Mouse (Mus musculus): Measurements from ENCODE around the gene Snx9.

Gene Snx9

DNA sequence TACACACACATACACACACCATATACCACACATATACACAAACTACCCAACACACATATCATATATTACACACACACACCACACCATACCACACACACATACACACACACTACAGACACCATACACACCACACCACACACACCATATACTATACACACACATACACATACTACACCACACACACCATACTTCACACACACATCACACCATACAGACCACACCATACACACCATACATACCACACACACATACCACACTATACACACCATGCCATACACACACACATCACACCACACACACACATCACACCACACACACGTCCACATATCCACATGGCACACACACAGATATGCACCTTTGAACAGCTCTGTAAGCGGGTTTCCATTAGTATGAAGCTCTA lies 34.3 kb upstream of the Snx9 start:
- no peak for DNase-seq (ENCODE audit: low spot score in 2 of 2)

DNA sequence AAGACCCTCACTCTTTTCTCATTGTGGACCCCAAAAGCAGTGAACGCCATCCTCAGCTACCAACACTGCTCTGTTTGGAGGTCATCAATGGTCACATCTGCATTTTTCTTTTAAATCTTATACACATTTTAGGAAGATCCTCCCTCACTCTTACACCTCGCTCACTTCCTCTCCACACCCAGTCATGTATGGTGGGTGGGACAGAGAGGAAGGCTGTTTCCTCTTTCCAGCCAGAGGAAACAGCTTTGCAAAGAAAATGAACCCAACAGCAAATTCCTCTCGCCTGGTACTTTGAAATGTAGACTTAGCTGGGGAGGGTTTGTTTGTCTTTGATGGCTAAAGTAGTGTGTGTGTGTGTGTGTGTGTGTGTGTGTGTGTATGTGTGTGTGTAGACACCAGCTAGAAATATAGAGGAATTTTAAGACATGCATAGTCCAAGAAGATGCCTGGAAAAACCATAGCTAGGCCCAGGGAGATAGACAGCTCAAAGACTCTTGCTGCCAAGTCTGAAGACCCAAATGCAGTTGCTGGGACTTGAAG lies 33.2 kb upstream of the Snx9 start:
- no peak for DNase-seq (ENCODE audit: low spot score in 2 of 2)

DNA sequence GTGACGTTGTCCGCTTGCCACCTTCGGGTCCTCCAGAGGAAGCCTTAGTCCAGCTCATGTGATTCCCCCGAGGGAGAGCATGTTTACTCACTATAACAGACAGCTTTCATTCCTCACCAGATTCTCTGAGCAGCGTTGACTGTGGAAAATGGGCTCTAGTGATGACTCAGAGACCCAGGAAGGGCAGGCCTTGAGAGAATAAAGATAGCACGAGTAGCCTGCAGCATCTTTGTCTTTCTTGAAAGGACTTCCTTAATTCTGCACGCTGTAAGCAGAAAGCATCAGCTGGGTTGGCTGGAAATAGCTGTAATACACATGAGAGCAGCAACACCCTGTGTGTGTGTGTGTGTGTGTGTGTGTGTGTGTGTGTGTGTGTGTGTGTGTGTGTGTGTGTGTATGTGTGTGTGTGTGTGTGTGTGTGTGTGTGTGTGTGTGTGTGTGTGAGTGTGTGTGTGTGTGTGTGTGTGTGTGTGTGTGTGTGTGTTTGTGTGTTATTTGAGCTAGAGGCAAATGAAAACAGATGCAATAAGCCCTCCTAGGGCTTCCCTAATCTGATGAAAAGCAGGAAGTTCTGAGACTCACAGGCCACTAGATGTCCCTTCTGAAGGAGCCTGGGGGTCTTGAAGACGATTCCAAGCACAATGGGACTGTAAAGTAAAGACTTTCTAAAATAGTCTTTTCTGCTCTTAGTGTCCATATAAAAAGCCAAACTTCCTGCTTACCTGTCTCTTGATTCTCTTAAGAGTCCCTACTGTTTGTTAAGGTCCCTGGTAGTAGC lies 27.1 kb upstream of the Snx9 start:
- no peak for DNase-seq (ENCODE audit: low spot score in 2 of 2)

DNA sequence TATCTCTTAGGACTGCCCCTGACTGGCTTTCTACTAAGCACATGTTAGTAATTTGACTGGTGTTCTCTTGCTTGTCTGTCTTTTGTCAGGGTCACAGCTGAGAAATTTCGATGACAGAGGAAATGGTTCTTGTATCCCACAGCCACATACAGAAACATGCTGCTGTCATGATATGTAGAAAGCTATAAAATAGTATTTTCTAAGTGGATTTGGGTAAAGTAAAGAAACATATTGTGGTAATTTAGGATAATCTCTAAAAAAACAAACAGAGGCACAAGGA lies 26.5 kb upstream of the Snx9 start:
- no peak for DNase-seq (ENCODE audit: low spot score in 2 of 2)

DNA sequence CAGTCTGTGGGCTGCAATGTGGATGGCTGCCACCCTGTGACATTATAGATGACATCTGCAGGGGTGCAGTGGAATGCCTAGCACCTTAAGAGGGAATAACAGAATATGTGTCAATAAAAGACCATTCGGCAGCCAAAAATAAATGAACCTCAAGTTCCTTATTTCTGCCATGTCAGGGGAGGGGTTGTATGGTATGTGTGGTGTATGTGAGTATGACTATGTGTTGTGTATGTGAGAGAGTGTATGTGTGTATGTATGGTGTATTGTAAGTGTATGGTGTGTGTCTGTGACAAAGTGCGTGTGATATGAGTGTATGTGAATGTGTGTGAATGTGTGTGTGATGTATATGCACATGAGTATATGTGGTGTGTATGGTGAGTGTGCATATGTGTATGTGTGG lies 23.3 kb upstream of the Snx9 start:
- DNase-seq (ENCODE audit: low spot score in 2 of 2), result no peak

DNA sequence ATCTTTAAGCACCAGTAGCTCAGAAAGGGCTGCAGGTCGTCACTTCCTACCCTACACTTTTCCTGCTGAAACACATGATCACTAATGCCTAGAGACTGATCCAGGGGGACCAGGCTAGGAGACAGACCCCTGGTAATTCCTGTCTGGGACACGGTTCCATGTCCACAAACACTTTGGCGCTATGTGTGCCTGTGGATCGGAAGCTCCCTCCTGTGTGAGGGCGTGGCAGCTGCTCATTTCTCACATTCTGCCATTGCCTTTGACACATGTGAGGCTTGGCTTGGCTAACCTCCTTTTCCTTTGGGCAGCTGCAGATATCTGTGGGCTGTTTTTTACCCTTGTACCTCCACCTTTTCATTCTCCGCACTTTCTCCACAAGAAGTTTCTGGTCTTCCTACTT lies 22.0 kb upstream of the Snx9 start:
- no peak for DNase-seq (ENCODE audit: low spot score in 2 of 2)

DNA sequence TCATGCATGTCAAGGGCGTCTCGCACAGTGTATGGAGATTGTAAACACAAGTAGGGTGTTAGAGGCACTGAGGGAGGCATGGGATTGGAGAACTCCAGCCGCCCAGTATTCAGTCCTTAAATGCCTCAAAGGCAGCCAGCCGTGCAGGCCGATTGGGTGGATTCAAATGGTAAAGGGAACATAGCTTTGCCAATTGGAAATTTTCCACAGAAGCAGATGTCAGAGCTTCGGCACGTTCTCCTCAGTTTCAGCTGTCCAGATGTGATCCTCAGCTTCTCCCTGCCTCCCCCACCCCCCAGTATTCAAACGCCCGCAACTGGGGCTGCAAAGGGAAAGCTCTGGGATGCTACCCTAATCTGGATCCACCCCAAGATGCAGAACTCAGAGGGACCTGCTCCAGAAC lies 21.3 kb upstream of the Snx9 start:
- DNase-seq (ENCODE audit: low spot score in 2 of 2), result no peak

DNA sequence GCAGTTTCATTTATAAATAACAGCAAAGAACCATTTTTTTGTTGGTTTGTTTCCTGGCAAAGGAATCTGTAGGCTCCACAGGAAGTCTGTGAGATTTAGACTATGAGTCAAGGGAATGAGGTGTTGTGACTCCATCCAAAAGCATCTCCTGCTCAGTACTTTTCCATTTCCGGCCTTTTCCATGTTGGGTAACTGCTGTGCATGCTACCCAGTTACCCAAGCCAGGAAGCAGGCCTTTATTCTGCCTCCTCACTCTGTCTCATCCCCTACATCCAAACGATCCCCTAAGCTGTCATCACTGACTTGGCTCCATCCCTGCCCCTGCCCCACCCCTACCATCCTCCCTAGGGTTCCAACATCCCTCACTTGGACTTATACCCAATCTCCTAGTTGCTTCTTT lies 18.6 kb upstream of the Snx9 start:
- DNase-seq (ENCODE audit: low spot score in 2 of 2), result no peak

DNA sequence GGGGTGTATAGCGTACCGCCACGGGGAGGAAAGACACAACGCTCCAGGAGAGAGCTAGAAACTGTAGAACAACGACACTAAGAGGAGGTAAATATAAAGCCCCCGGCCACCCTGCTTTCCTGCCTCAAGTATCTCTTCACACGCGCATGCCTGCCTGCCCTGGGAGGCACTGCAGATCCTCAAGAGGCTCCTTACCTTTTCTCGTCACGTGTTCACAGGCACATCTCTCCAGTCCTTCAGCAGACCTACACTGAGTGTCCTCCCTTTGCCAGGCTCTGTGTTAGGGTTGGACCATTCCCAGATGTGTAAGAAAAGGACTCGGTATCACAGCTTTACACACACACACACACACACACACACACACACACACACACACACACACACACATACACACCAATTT lies 18.1 kb upstream of the Snx9 start:
- DNase-seq (ENCODE audit: low spot score in 2 of 2), result no peak

DNA sequence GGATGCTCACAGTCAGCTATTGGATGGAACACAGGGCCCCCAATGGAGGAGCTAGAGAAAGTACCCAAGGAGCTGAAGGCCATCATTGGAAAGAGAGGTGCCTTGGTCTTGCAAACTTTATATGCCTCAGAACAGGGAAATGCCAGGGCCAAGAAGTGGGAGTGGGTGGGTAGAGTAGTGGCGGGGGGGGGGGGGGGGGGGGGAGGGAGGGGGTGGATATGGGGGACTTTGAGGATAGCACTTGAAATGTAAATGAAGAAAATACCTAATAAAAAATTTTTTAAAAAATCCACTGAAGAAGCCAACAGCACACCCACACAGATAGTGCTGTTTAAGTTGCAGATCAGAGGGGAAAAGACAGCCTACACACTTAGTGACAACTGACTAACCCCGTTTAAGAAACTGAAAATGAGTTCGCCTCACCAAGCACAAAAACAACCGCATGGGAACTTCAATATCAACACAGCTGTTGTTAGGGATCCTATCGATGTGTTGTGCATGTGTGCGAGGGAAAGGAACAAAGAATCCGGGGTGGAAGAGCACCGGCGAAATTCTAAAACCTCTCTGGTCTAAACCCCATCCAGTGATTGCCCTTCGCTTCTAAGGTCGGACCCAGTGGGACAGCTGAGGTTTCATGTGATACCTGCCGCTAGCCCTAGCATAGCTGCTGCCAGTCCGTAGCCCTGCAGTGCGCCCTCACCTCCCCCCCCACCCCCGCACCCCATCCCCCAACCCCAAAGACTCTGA lies 13.1 kb upstream of the Snx9 start:
- DNase-seq (ENCODE audit: low spot score in 2 of 2), result no peak

DNA sequence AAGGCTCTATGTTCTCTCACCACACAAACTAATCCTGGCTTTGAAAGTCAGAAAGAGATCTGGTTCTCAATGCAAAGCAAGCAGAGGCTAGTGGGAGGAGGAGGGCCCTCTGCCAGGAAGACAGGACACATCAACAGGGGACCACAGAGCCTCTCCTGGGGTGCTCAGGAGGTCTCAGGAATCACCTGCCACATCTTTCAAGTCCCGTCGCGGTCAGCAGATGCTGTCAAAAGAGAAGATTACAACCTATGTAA lies 12.6 kb upstream of the Snx9 start:
- DNase-seq (ENCODE audit: low spot score in 2 of 2), result no peak

DNA sequence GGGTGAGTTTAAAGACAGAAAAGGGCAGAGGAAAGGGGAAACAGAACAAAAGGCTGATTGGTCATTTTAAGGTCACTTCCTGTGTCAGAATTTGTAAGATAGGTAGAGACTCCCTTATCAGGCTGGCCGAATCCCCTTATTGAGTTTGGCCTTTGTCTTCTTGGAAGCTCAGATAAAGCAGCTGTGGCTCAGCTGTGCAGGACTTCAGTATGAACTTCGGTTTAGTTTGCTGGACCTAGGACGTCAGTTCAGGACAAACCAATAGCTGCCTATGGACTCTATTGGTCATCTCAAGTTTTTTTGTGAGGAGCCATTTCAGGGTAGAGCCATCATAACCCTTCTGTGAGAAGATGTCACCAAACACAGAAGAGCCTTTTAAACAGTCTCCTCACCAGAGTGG lies 12.2 kb upstream of the Snx9 start:
- DNase-seq (ENCODE audit: low spot score in 2 of 2), result no peak

DNA sequence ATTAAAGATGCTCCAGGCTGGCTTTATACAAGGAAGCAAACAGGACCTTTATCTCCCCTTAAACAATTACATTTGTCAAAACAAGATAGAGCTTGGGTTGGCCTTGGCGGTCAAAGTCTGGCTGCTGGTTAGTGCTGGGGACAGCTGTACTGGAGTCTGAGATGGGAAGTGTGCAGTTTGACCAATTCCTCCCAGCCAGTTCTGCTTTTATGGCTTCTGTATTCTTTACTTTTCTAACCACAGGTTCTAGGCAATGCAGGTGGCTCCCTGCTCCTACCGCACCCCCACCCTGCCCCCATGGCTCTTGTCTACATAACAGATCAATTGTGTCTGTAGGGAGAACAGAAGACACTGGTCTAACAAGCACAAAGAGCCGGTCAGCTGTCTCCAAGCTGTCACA lies 11.2 kb upstream of the Snx9 start:
- peak; percentile 25 to 29 for DNase-seq (ENCODE audit: low spot score in 2 of 2)

DNA sequence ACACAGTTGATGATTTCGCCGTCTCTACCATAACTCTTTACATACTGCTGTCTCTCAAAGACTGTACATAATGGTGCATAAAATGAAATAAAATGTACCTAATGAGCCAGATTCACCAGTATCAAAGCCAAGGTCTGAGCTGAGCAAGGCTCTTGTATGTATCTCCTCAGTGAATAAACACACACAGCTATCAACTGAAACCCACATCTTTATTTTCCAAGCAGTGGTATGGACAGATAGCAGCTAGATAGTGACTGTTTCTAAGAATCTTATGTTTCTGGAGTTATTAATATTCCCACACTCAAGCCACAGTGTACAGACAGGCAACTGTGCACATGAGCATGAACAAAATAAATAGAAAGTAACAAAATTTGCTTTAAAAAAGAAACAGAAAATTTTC lies 10.7 kb upstream of the Snx9 start:
- DNase-seq (ENCODE audit: low spot score in 2 of 2), result no peak

DNA sequence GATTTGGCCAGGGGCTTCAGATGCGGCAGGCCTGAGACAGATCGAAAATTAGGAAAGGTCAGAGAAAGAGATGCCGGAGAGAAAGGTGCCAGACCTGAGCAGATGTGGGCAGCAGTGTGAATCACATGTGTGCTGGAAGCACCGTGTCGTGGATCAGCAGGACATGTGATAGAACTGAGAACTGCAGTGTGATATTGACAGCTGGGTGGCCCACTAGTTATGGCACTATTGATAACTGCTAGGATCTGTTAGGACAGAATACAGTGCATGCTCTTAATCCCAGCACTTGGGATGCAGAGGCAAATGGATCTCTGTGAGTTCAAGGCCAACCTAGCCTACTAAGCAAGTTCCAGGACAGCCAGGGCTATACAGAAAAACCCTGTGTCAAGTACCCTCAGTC lies 10.3 kb upstream of the Snx9 start:
- DNase-seq (ENCODE audit: low spot score in 2 of 2), result no peak

DNA sequence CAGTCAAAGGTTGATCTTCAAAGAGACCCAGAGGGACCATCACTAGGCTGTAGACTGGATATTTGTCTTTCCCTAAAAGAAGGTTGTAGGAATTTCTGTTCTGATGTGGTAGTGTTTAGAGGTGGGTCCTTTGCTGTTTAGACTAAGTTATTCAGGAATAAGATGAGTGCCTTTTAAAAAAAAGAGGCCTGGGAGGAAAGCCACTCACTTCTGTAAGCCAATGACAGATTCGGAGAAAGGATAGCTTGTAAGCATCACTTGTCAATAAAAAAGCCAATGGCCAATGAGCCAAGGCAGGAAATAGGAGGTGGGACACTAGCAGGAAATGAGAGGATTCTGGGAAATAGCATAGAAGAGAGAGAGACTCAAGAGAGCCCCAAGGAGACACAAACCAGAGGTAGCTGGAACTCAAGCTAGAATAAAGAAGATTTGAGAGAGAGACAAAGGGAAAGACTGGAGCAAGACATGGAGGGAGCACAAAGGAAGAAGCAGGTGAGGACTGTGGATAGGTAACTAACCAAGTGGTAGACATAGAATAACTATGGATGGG lies 9.8 kb upstream of the Snx9 start:
- DNase-seq (ENCODE audit: low spot score in 2 of 2), result no peak

DNA sequence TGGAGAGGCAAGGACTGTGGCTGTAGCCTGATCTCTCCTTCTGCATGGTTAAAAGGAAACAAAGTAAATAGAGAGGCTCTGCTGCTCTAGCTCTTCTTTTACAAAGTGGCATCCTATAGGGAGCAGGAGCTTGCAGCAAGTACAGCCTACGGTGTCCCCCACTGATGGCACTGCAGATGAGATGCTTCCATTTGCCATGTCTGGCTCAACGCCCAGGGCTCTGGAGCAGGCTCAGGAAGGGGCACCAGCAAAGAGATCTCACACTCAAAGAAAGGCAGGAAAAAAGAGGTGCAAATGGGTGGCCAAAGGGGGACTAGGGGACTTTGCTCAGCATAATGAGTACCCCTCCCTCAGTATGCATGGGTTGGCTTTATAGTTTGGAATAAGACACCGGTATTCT lies 7.0 kb upstream of the Snx9 start:
- DNase-seq (ENCODE audit: low spot score in 2 of 2), result no peak

DNA sequence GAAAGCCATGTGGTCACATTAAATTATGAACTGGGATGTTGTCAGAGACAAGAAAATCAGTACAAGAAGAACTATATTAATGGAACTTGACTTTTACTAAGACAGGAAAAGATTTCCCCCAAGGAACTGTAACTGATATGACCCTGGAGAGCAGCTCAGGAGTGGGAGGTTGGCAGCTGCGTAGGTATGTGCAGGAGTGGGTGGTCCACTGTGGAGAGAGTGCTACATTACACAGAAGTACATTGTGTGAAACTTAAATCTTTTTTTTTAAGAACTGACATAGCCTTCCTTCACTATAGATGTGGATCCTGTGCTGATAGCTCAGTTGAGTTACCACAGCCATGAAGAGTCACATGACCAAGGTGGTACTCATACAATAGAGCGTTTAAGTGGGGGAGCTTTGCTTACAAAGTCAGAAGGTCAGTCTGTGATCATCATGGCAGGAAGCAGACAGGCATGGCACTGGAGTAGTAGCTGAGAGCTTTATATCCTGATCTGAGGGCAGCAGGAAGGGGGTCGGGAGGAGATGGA lies 6.3 kb upstream of the Snx9 start:
- no peak for DNase-seq (ENCODE audit: low spot score in 2 of 2)

DNA sequence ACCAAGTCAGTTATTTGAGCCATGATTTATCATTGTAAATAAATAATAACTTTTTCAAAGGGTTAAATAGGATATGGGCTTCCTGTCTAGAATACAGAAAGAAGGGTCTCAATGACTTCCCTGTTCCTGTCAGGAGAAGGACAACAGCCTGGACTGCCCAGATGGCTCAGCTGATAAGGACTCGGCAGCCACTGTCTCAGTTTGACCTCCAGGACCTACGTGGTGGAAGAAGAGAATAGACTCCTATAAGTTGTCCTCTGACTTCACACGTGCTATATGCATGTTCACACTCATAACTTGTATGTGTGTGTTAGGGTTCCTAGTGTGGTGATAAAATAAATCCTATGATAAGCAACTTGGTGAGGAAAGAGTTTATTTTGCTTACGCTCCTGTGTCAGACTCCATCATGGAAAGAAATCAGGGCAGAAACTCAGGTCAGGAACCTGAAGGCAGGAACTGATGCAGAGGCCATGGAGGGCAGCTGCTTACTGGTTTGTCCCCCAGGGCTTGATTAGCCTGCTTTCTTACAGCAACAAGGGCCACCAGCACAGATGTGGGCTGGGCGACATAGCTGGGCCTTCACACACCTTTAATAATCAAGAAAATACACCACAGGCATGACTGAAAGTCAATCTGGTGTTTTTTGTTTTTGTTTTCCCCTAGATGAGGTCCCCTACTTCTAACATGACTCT lies 1.4 kb upstream of the Snx9 start:
- no peak for DNase-seq (ENCODE audit: low spot score in 2 of 2)

DNA sequence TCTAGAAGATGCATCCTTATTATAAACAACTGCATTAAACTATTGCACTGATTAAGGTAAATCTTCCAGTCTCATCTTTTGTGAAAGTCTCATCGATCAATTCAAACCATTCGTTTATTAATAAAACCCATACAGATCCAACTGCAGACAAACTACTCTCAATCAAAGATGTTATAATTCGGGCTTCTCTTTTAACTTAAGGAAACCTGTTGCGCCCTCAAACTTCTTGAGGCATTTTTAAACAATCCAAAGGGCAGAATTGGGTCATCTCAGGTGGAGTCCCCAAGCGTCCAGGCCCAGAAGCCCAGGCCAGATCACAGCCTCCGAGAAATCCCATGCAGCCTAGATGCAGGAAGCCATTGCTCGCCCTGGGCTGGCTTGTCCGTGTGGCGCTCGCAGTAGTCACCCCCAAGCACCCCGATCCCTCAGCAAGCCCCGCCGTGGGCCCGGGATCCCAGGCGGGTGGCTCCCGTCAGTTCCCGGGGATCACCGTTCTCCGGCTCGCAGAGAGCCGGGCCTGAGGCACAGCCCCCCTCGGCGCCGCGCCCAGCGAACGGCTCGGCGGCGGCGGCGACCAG lies 490 bp upstream of the Snx9 start:
- DNase-seq (ENCODE audit: low spot score in 2 of 2), result no peak

DNA sequence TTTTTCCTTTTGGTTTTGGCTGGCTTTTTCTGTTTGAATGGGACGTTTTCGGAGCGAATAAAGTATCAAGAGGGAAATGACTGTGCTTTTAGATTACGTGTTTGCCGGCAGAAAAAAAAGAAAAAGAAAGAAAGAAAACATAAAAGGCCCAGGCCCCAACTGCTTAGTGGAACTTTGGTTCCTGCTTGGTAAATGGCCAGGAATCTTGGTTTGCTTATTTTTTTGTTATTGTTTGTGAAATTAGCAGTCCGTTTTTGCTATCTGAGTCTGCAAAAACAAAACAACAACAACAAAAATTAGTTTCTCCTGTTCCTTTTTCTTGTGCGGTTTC lies 779 bp downstream of the Snx9 start:
- no peak for DNase-seq (ENCODE audit: low spot score in 2 of 2)

DNA sequence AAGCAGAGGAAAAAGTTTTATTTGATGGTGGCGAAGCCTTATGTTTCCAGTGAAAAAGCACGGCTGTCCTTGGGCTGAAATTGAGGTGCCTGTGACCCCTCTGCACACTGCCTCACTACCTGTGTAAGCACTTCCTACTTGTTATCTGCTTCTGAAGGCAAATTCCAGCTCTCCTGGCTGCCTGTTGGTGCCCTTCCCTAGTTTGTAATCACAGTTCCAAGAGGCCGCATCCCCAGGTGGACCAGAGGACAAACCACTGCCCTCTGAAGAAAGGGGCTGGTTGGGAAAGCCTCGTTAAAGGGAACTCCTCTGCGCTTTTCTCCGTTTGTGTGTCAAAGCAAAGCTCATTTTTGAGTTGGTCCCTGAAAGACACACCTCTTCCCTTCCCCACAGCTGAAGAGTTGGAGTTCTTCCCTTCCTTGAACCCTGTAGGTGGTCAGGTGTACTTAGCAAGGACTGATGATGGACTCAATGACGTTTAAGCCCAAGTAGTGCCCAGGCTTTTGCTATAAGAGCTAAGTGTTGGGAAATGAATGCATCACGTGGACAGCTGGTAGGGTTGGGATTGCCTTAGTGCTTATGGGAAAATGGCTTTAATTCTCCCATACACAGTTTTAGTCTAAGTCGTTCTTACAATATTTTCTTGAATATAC lies 2.0 kb downstream of the Snx9 start:
- DNase-seq (ENCODE audit: low spot score in 2 of 2), result no peak

Data from thymus, postnatal 10 days (tissue).